Mouse (Mus musculus) retina, adult 2 months (tissue): Measurements from ENCODE around the gene Slc19a3.
A peak's percentile ranks its signal among the peaks of the same experiment; 100 is the strongest.
"Not testable (repeated sequence)": the region's sequence is repeated elsewhere in the genome, so short reads cannot be mapped to it uniquely, and the experiment has no call there.

Experiments
- DNase-seq: peaks from one replicate; pipeline ENCODE4 v3.0.0-alpha.2; 2012; ENCODE audit warnings: low read depth, low spot score

The Slc19a3 gene

GRCm38 (mm10) chr1:83007471-83007870 is 30.8 kb downstream of the Slc19a3 start:
- DNase-seq = no peak

- no peak for DNase-seq
These were observed 31.7 kb downstream of the Slc19a3 start for GRCm38 (mm10) chr1:83006218-83007179.

DNA sequence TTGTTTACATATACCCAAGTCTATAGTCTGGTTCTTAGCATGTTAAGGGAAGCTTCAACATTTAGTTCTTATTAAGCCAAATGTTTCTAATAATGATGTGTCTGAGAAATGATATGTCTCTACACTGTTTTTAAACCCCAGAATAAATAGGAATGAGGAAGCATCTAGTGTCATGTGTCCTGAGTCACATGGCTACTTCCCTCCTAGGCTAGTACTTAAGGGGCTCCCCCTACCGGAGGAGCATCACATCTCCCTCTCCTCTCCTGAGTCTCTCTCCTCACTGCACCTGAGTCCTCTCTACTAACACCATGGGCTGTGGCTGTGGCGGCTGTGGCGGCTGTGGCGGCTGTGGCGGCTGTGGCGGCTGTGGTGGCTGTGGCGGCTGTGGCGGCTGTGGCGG is 37.9 kb downstream of the Slc19a3 start, which contains the start of gene Gm47959:
TSS of gene Gm47959 (plus strand) at position 243 of the 400 bp plus-strand sequence.
- DNase-seq = not testable (repeated sequence)

GRCm38 (mm10) chr1:82993947-82994346 is 44.3 kb downstream of the Slc19a3 start:
- no peak for DNase-seq

- no peak for DNase-seq
These were observed 46.2 kb downstream of the Slc19a3 start for GRCm38 (mm10) chr1:82992093-82992492.

GRCm38 (mm10) chr1:82991596-82991995 is 46.7 kb downstream of the Slc19a3 start:
- no peak for DNase-seq

- DNase-seq = no peak
These were observed 47.2 kb downstream of the Slc19a3 start for GRCm38 (mm10) chr1:82991062-82991461.

GRCm38 (mm10) chr1:82987530-82988198 is 50.6 kb downstream of the Slc19a3 start:
- peak; percentile 38 for DNase-seq

DNA sequence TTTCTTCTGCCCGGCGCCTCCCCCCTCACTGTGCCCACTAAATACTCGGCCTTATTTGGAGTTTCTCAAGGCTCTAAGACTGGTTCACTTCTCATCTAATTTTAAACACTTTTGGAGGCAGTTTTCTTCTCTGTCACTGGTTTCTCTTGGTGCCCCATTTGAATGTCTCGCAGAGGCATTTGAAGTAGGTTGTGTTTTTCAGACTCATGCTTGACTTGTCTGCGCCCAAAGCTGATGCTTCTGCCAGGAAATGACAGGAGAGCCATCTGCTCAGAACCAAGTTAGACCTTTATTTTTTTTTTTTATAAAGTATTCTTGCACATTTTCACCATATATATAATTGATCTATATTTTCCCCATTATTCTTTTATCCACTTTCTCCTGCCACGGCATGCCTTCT is 51.5 kb downstream of the Slc19a3 start:
- no peak for DNase-seq

DNA sequence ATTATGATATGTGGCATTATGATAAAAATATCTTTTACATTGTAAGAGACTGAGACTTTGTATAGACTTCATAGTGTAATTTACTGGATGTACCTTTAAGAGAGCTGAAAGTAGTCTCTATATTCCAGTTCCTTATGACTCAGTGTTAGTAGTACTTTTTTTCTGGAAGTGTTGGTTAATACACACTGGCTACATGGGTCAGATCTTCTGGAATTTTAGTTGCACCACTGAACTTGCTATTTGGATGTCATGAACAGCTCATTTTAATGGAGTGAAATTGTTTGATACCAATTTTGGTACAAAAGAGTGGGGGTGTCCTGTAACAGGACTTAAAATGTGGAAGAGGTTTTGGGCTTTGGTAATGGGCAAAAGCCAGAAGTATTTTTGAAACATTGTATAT is 60.4 kb downstream of the Slc19a3 start:
- no peak for DNase-seq

DNA sequence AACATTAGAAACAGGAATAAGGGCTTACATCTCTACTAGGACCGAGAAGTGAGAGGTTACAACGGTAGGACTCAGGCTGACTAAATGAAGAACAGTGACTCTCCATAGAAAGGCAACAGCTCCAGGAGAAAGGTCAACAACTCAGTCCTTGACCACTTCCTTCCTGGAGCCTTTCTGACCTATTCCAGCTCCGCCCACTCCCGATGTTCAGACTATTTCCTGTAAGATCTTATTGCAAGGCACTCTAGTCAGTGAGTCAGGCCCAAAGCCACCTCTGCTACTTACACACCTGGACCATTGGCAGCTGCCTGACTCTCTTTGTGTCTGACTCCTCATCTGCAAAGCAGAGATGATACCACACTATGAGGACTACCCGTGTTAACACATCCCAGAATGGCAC is 62.5 kb downstream of the Slc19a3 start:
- no peak for DNase-seq

DNA sequence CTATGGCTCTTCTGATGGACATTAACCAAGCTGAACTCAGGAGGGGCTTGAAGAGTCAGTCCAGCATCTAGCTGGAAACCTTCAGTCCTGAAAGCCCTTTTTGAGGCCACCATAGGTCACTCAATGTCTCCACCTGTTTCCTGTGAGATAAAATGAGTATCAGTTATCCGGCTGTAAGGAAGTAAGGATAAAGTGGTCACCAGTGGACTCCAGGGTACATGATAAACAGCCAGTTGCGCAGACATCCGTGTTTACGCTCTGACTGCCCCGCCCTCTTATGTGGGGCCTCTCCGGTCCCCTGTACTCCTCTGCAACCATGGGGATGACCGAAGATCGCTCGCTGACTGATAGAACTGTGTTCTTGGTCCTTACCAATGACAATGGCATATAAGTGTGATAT is 63.9 kb downstream of the Slc19a3 start:
- no peak for DNase-seq

DNA sequence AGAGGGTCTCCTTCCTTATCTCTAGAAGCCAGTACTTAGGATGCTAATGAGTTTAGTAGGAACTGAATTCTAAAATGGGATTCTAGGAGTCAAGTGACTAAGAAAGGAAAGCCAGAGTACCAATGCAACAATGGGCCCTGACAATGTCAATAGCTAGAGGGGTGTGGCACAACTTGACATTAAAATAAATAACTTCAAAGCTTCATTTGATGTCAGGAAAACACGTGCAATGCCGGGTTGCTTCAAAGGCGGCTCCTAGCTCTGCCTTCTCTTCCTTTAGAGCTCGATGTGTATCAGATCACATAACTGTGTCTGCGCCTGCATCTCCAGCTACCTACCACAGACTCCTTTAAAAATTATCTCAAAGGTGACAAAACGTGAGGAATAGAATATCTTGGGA is 64.3 kb downstream of the Slc19a3 start:
- DNase-seq = no peak

DNA sequence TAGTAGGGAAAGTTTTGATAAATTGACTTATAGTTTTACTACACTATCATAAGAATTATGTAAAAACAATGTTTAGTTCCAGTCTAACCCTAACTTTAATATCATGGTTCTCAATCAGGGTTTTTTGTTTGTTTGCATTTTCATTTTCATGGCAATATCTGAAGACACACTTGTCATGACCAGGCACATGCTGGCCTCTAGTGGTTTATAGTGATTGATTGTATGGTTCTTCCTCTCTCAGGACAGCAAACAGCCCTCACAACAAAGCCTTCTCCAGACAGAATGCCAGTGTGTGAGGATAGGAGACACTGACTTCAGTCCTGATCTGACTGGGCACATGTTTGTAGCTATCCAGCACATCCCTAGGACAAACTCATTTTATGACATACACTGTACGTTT is 65.0 kb downstream of the Slc19a3 start:
- no peak for DNase-seq

- no peak for DNase-seq
These were observed 66.2 kb downstream of the Slc19a3 start for GRCm38 (mm10) chr1:82972046-82972445.

GRCm38 (mm10) chr1:82966413-82966812 is 71.8 kb downstream of the Slc19a3 start:
- no peak for DNase-seq
